Mouse (Mus musculus): ENCODE results near the gene Vdac2.

DNA sequence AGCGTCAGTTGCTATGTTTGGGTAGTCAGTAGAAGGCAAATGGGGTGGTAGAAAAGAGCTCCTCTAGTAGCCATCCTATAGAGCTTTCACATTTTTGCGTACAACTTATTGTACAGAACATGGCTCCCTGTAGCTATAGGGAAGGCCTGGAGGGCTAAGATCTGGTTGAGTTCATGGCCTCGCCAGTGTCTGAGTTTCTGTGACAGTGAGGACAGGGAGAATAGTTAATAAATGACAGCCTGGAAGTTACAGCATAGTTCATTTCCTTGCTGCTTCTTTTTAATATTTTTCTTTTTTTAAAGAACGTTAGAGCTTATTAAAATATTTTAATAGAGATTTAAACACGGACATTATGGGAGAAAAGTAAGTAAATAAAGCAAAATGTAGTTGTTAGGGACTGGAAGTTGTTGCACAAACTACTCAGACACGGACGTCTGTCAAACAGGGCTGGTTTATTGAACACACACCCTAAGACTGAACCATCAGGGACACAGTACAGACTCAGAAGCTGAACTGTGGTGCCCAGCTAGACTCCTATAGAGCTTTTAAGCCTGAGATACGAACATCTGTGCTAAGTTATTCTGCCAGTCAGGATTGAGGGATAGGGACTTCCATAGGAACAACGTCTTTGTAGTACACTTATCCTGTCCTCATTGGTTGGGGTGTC is 34.3 kb upstream of the Vdac2 start:
- TF ChIP-seq CTCF (IDR thresholded peaks at IDR 0.05; ENCODE audit: insufficient read depth, low read depth, low read length) (no peak), POLR2A (IDR thresholded peaks at IDR 0.05; ENCODE audit: insufficient read depth, low read depth, low read length) (no peak)

Measured in olfactory bulb, adult 2 months (tissue).